Mouse (Mus musculus) right cerebral cortex, postnatal 25 days (tissue): ENCODE results near the gene Gnb3.

Experiments
- DNase-seq: peaks from one replicate; pipeline ENCODE4 v3.0.0; 2022

Gnb3 gene

GRCm38 (mm10) chr6:124840241-124841167 is at the start of gene Gnb3:
TSS of gene Gnb3 (minus strand) at chr6:124840275.
- DNase-seq: no peak

DNA sequence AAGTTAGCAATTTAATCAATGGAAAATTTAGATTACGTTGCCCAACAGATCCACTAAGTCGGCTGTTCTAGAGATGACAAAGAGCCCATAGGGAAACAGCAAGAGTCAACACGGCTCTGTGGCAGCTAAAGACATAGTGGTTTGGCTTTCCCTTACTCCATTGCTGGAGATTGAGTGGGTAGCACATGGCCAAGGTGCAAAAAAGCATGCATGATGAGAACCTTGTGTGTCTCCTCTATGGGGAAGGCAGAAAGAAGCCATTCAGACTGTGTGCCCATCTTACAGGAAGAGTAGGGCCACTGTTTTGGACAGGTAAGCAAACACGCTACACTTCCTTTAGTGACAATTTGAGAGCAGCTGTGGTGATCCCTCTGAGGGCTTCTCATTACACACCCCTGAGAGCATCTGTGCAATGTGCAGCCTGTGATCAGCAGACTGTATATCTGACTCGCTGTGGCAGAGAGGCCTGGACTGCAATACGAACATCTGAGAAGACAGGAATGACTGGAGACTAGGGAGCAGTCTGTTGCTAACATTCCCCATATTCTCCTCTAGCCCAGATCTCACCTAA is 48.6 kb upstream of the Gnb3 start:
- DNase-seq: no peak

DNA sequence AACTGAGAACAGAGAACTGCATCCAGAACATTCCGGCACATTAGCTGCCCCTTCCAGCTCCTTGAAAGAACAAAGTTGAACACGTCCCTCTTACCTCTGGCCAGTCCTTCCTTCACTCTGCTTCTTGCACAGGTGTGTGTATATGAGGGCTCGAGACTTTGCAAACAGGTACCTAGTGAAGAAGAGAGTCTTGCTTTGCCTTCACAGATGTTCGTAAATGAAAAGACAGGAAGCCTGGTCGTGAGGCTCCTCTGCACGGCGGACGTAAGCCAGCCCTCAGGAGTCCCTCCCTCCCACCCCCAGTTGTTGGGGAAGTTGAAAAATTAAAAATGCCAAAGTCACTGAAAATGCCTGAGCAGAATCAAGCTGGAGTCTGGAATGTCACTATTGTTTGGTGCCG is 47.9 kb upstream of the Gnb3 start, which contains the start of gene Cd4:
Cd4 (minus strand) TSS at position 236 of the 400 bp plus-strand sequence.
- DNase-seq: no peak

- DNase-seq: no peak
These were observed 45.9 kb upstream of the Gnb3 start for GRCm38 (mm10) chr6:124885956-124886381.

- no peak for DNase-seq
These were observed 44.8 kb upstream of the Gnb3 start for GRCm38 (mm10) chr6:124884714-124885500.

DNA sequence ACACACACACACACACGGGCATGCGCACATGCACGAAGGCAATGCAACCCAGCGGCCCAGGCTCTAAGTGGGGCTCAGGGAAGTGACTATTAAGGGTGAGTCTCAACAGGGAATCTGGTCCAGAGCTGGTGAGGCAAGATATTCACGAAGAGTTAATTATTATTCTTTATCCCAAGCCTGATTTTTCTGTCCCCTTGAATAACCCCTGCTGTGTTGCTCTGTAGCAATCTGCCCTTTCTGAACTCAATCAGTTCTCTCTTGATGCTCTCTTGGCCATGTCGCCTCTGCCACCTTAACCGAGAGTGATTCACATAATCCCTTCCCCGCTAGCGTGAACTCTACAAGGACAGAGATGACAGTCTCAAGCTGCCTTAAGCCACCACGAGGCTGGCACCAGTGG is 43.3 kb upstream of the Gnb3 start:
- no peak for DNase-seq

GRCm38 (mm10) chr6:124881821-124882220 is 41.7 kb upstream of the Gnb3 start:
- DNase-seq: no peak

- no peak for DNase-seq
These were observed 39.3 kb upstream of the Gnb3 start for GRCm38 (mm10) chr6:124879390-124879789.

DNA sequence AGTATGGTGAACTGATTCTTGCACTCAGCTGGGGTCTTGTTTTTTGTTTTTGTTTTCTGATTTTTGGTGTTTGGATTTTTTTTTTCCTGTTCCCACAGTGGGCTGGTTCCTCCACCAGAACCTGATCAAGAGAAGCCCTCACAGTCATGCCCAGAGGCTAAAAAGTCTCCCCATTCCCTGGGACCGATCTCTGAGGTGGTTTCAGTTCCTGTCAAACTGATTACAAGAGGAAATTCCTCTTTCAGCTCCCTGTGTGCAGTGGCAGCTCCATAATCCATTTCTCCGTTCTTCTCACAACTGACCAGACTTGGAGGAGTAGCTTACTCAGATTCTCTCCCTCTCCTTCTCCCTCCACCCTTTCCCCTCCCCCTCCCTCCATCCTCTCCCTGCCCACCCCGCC is 34.3 kb upstream of the Gnb3 start:
- DNase-seq: no peak

GRCm38 (mm10) chr6:124866560-124866959 is 26.5 kb upstream of the Gnb3 start:
- no peak for DNase-seq

DNA sequence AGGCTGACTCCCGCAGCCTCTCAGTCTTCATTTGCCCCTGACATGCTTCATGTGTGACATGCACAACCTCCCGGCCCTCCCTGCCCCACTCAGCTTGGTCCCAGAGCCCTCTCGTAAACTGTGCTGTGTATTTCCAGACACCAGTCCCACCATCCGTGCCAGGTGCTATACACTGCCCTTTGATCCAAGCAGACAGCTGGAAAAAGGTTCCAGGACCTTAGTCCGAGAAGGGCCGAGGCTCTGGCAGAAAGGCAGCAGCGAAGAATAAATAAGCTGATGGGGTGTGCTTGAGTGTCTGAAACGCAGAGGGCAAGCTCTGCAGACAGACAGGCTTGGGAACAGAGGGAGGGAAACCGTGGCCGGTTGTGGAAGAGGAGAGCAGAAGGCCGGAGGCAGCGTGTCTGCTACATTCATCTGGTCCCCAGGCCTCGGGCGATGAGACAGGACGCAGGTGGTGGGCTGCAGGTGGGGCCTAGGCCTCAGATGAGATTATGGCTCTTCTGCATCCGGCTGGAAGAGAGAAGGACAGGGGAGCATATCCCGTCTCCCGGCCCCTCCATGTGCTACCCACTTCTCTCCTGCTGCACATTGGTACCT is 25.8 kb upstream of the Gnb3 start:
- DNase-seq: no peak

- DNase-seq: peak; percentile 78
These were observed 23.7 kb upstream of the Gnb3 start, which contains the start of gene Gpr162 for GRCm38 (mm10) chr6:124863658-124864298. TSS of gene Gpr162 (minus strand) at chr6:124863983.

- DNase-seq: peak; percentile 25
These were observed 23.1 kb upstream of the Gnb3 start for GRCm38 (mm10) chr6:124863125-124863657.

DNA sequence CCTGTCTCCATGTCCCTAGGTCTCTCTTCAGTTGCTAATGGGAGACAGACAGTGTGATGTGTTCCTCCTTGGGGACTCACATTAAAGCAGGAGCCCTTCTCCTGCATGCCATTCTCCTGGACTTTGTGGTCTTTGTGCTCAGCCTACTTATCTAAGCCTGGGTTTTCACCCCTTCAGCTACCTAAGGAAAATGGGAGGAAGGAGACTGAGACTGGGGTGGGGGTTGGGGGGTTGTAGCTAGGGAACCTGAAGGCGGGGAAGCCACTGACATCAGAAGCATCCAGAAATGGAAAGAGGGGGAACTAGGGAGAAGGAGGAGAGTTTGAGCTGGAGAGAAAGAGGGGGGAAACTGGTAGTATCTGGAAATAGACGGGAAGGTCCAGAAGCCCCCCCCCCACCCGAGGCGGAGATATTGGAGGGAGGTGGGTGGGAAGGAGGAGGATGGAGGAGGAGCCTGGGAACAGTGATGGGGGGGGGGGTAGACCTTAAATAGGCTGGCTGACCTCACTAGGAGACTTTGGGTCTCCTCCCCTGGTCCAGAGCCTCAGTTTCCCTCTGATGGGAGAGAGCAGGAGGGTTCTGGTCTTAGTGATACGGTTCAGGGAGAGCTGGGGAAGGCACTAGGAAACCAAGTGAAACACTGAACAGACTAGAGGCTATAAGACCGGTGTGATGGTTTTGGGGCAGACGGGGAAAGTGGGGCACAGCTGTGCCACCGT is 22.5 kb upstream of the Gnb3 start:
- peak; percentile 32 for DNase-seq

GRCm38 (mm10) chr6:124861802-124862201 is 21.7 kb upstream of the Gnb3 start:
- DNase-seq: no peak

GRCm38 (mm10) chr6:124861266-124861665 is 21.2 kb upstream of the Gnb3 start:
- DNase-seq: no peak

DNA sequence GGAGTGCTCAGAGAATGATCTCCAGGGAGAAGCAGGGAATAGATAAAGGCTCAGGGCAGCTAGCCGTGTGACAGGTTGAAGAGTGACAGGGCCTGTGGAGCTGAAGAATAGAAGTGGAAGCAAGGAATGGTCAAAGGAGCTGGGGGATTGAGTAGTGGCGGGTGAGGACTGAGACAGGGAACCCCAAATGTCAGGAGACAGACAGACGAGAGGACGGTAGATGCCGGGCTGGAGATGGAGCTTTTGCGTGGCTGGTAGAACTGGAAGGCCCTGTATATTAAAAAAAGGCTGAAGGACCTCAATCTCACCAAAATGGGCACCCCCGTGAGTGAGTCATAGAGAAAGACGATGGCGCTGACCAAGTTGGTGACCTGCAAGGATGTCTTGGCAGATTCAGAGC is 20.4 kb upstream of the Gnb3 start:
- DNase-seq: peak; percentile 27

- peak; percentile 83 for DNase-seq
These were observed 19.6 kb upstream of the Gnb3 start for GRCm38 (mm10) chr6:124859725-124860124.

DNA sequence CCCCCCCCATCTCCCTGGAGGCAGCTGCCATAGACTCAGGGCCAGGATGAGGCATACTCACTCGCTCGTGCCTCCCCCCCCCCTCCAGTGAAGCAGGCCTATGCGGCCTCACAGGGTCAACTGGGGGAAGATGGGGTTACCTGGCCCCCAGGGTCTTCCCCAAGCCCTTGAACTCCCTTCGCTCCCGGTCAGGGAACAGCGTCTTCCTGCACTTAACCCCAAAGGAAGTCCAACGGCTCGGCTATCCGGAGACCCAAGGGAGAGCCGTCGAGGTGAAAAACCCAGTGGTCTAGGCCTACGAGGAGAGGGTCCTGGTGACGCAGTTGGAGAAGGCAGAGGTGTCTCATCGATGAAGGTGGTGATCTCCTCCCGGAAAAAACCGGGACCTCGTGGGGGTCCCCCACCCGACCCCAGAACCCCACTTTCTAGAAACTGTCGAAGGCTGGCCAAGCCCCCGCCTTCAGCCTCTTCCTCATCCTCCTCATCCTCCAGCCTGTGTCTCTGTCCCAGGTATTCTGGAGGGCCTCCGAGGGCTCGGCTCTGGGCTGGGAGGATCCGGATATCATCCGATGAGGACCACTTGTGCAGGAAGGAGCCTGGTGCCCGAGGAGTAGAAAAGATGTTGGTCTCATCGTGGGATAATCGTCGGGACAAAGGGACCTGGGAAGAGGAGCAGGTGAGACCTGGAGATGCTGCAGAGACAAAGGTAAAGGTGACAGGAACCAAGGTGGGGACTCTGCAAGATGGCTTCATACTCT is 18.7 kb upstream of the Gnb3 start:
- DNase-seq: no peak

GRCm38 (mm10) chr6:124857840-124858530 is 17.9 kb upstream of the Gnb3 start:
- peak; percentile 37 for DNase-seq
